ENCODE assay signal across 30 mouse cellular contexts in genomic region chr7:19074494-19074893, GRCm38 (mm10). TPM values are rescaled to one million over a fixed set of nuclear protein-coding genes. Genes with fewer than 3 reads are reported as not detected.
DNase-seq lines count a peak whose midpoint lies in the region; ATAC-seq and TF ChIP-seq lines count a peak whose summit lies in the region.
"Had no signal": no experiment of that assay in that cellular context is flagged by ENCODE, and none has a peak within 500 bp of the region (broad histone marks: within the 10 kb centered on the region; RNA-seq: fewer than 3 reads in every experiment).

No protein-coding gene starts in this region.

- TF ChIP-seq CTCF in layer of hippocampus, adult 2 months (conservative IDR thresholded peaks at IDR 0.05): peak; percentile 42
- TF ChIP-seq CTCF in midbrain, postnatal 0 days (IDR thresholded peaks at IDR 0.05): peak; percentile 30; the same call in 1 of the 2 replicates

- no peaks in the 10 kb centered on the region for H3K9me3 ChIP-seq in midbrain, postnatal 0 days (ENCODE audit: low read length)
- no peaks in the 10 kb centered on the region for H3K9me3 ChIP-seq in midbrain, embryonic 11.5 days (ENCODE audit: control insufficient read depth, low read length)
- H3K9me3 ChIP-seq: embryonic facial prominence, embryonic 12.5 days; G1E; hindbrain, embryonic 15.5 days; limb, embryonic 15.5 days; lung, embryonic 15.5 days; midbrain, embryonic 10.5 days had no signal

- H3K4me1 ChIP-seq in midbrain, postnatal 0 days (ENCODE audit: insufficient read depth, low read length): peaks cover 5% of the 10 kb centered on the region; the same call in 1 of the 2 replicates
- peaks cover 13% of the 10 kb centered on the region for H3K4me1 ChIP-seq in midbrain, embryonic 11.5 days (ENCODE audit: control insufficient read depth, insufficient read depth, low read length)

- H3K27ac ChIP-seq in layer of hippocampus, adult 2 months: no peak overlapping the region
- H3K27ac ChIP-seq in midbrain, postnatal 0 days (ENCODE audit: low read depth, low read length): no peak overlapping the region
- H3K27ac ChIP-seq in midbrain, embryonic 11.5 days (ENCODE audit: low read depth, low read length): no peak overlapping the region
- H3K27ac ChIP-seq: embryonic facial prominence, embryonic 12.5 days; hindbrain, embryonic 15.5 days; limb, embryonic 15.5 days; lung, embryonic 15.5 days had no signal

- H3K9ac ChIP-seq in midbrain, postnatal 0 days (replicated peaks; ENCODE audit: low read length, poor library complexity, severe bottlenecking): no peak overlapping the region
- no peak overlapping the region for H3K9ac ChIP-seq in midbrain, embryonic 11.5 days (ENCODE audit: low read length)
- H3K9ac ChIP-seq: embryonic facial prominence, embryonic 12.5 days; hindbrain, embryonic 15.5 days; limb, embryonic 15.5 days; lung, embryonic 15.5 days had no signal

- H3K36me3 ChIP-seq in midbrain, postnatal 0 days (ENCODE audit: insufficient read depth, low read length): peaks cover 7% of the 10 kb centered on the region
- peaks cover 8% of the 10 kb centered on the region; the same call in 1 of the 2 replicates for H3K36me3 ChIP-seq in midbrain, embryonic 11.5 days (ENCODE audit: control insufficient read depth, insufficient read depth, low read length)

- WGBS in midbrain, postnatal 0 days: 95% methylated on average over 6 of the region's 6 CpGs
- 90% methylated on average over 6 of the region's 6 CpGs for WGBS in midbrain, embryonic 11.5 days

- H3K4me2 ChIP-seq in midbrain, postnatal 0 days (ENCODE audit: low read depth, low read length, poor library complexity, severe bottlenecking): no peak overlapping the region
- H3K4me2 ChIP-seq in midbrain, embryonic 11.5 days: no peak overlapping the region
- H3K4me2 ChIP-seq: limb, embryonic 15.5 days had no signal

- no peaks in the 10 kb centered on the region for H3K27me3 ChIP-seq in midbrain, postnatal 0 days (ENCODE audit: insufficient read depth, low read length)
- no peaks in the 10 kb centered on the region for H3K27me3 ChIP-seq in midbrain, embryonic 11.5 days (ENCODE audit: control insufficient read depth, insufficient read depth, low read length)
- H3K27me3 ChIP-seq: embryonic facial prominence, embryonic 12.5 days; hindbrain, embryonic 15.5 days; limb, embryonic 15.5 days; lung, embryonic 15.5 days had no signal

- peak; percentile 21 for DNase-seq in cerebellum, adult 9-11 months
- no peak for DNase-seq in cerebellum, postnatal 36 days
- DNase-seq in layer of hippocampus, adult 2 months (ENCODE audit: low spot score in 2 of 2): no peak
- DNase-seq in layer of hippocampus, adult 9-11 months: no peak
- DNase-seq in midbrain, postnatal 0 days (ENCODE audit: low spot score): no peak
- no peak for DNase-seq in midbrain, embryonic 11.5 days (ENCODE audit: low spot score, missing footprints)
- DNase-seq in ZHBTc4 (ENCODE audit: low read depth, low spot score): peak; percentile 66
- no peak for DNase-seq in kidney, postnatal 25 days
- DNase-seq: adrenal gland, postnatal 25 days; cerebellum, adult 11 months; cerebellum, postnatal 10 days; gastrocnemius, postnatal 14 days; kidney, postnatal 4 days; left cerebral cortex, postnatal 4 days; thymus, postnatal 36 days had no signal

- no peak for ATAC-seq in midbrain, postnatal 0 days (ENCODE audit: low FRiP score)
- ATAC-seq in midbrain, embryonic 11.5 days (ENCODE audit: low FRiP score): no peak
- ATAC-seq: CD4-positive, CD25-positive, alpha-beta regulatory T cell, adult 4 months; forebrain, embryonic 14.5 days had no signal

- no peak overlapping the region for H3K4me3 ChIP-seq in layer of hippocampus, adult 2 months
- no peak overlapping the region for H3K4me3 ChIP-seq in midbrain, postnatal 0 days (ENCODE audit: low read depth, low read length)
- no peak overlapping the region for H3K4me3 ChIP-seq in midbrain, embryonic 11.5 days (ENCODE audit: low read depth, low read length)
- H3K4me3 ChIP-seq: embryonic facial prominence, embryonic 12.5 days; limb, embryonic 15.5 days had no signal

RNA-seq across cellular contexts. Expression of gene Dmwd, which starts 1.5 kb away (rescaled TPM):
- 100 to 1,000 TPM; 154 TPM for total RNA-seq in layer of hippocampus, adult 2 months (2021)
- total RNA-seq in midbrain, postnatal 0 days (2014; rRNA removed): 134 and 136 TPM in 2 replicates
- polyA plus RNA-seq in midbrain, postnatal 0 days (2015; fragmentation: Nextera tagmentation; extraction: Ambion mirVana): 33.1 and 35.4 TPM in 2 replicates
- polyA plus RNA-seq in midbrain, embryonic 11.5 days (2014; fragmentation: Nextera tagmentation; extraction: Ambion mirVana): 15.2 and 16.9 TPM in 2 replicates
- polyA plus RNA-seq: CD4-positive, CD25-positive, alpha-beta regulatory T cell, adult 4 months had no signal

RNA-seq across cellular contexts. Expression of gene Dmpk, which starts 9.2 kb away (rescaled TPM):
- 10 to 100 TPM; 38.8 to 56.8 TPM for total RNA-seq in layer of hippocampus, adult 2 months (2021)
- total RNA-seq in midbrain, postnatal 0 days (2014; rRNA removed): 12.3 and 32.1 TPM in 2 replicates
- 4.0 and 5.1 TPM in 2 replicates for polyA plus RNA-seq in midbrain, postnatal 0 days (2015; fragmentation: Nextera tagmentation; extraction: Ambion mirVana)
- polyA plus RNA-seq in midbrain, embryonic 11.5 days (2014; fragmentation: Nextera tagmentation; extraction: Ambion mirVana): 7.0 and 7.3 TPM in 2 replicates

RNA-seq across cellular contexts. Expression of gene Six5, which starts 19.9 kb away (rescaled TPM):
- total RNA-seq in layer of hippocampus, adult 2 months (2021): 1 to 10 TPM; 2.4 to 2.8 TPM
- total RNA-seq in midbrain, postnatal 0 days (2014; rRNA removed): 5.4 and 8.2 TPM in 2 replicates
- 1.2 and 1.4 TPM in 2 replicates for polyA plus RNA-seq in midbrain, postnatal 0 days (2015; fragmentation: Nextera tagmentation; extraction: Ambion mirVana)
- 7.0 and 8.8 TPM in 2 replicates for polyA plus RNA-seq in midbrain, embryonic 11.5 days (2014; fragmentation: Nextera tagmentation; extraction: Ambion mirVana)
- total RNA-seq: neutrophil, adult 5-6 weeks had no signal

RNA-seq across cellular contexts. Expression of gene Rsph6a, which starts 20.0 kb away (rescaled TPM):
- under 1 TPM in 1 of 2 experiments, not detected in 1; 0.20 TPM for total RNA-seq in layer of hippocampus, adult 2 months (2021)
- total RNA-seq in midbrain, postnatal 0 days (2014; rRNA removed): not detected in 2 replicates
- 0.57 and 0.75 TPM in 2 replicates for polyA plus RNA-seq in midbrain, postnatal 0 days (2015; fragmentation: Nextera tagmentation; extraction: Ambion mirVana)
- polyA plus RNA-seq in midbrain, embryonic 11.5 days (2014; fragmentation: Nextera tagmentation; extraction: Ambion mirVana): not detected in 2 replicates
- total RNA-seq: adrenal gland, postnatal 25 days; gastrocnemius, postnatal 14 days; hematopoietic stem cell, adult 5-6 weeks had no signal
- polyA plus RNA-seq: CD4-positive, CD25-positive, alpha-beta regulatory T cell, adult 4 months; embryonic facial prominence, embryonic 12.5 days; forebrain, embryonic 14.5 days; heart, embryonic 11.5 days; heart, postnatal 0 days; intestine, embryonic 14.5 days; kidney, embryonic 14.5 days; limb, embryonic 15.5 days; lung, embryonic 15.5 days; midbrain, embryonic 10.5 days; small intestine, adult 2 months had no signal

RNA-seq across cellular contexts. Expression of gene Gm4969, which starts 43.7 kb away (rescaled TPM):
- under 1 TPM; 0.33 to 0.71 TPM for total RNA-seq in layer of hippocampus, adult 2 months (2021)
- total RNA-seq in midbrain, postnatal 0 days (2014; rRNA removed): 9.4 and 9.6 TPM in 2 replicates
- 12.7 and 12.9 TPM in 2 replicates for polyA plus RNA-seq in midbrain, postnatal 0 days (2015; fragmentation: Nextera tagmentation; extraction: Ambion mirVana)
- 0.46 and 0.58 TPM in 2 replicates for polyA plus RNA-seq in midbrain, embryonic 11.5 days (2014; fragmentation: Nextera tagmentation; extraction: Ambion mirVana)
- total RNA-seq: gastrocnemius, postnatal 14 days; neutrophil, adult 5-6 weeks had no signal
- polyA plus RNA-seq: CD4-positive, CD25-positive, alpha-beta regulatory T cell, adult 4 months; G1E; small intestine, adult 2 months had no signal

Comparison
In these comparisons a context has a peak if more than half of its experiments do, and no peak if none do; other contexts are left out.
1. DNase-seq: peak in cerebellum, adult 9-11 months (single experiment) and ZHBTc4 (single experiment); none in cerebellum, postnatal 36 days (0 of 2), layer of hippocampus, adult 2 months (0 of 2), layer of hippocampus, adult 9-11 months (single experiment), midbrain, postnatal 0 days (single experiment), midbrain, embryonic 11.5 days (single experiment) and kidney, postnatal 25 days (0 of 2).